Mouse (Mus musculus): ENCODE measurements at regions not wholly inside any gene's neighbourhood (a gene's known extent, or its start where the extent isn't known, plus 50 kb on each side); places are given as distances from the start of the nearest gene placed in this dataset.

DNA sequence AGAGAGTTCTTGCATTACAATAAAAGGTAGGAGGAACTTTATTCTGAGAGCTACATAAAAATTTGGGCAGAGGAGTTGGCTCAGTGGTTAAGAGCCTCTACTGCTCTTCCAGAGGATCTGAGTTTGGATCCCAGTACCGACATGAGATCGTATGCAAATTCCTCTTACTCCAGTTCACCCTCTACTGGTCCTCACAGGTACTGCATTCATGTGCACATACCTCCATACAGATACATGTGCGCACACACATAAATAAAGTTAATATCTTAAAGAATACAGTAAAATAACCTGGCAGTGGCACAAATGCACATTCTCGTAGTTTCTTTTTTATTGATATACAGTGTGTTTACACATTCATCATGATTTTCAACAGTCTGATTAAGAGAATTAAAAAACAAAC is 232.4 kb downstream of the Vps13c start:
- in situ Hi-C loops (cut with MboI, MseI): no loop called here

DNA sequence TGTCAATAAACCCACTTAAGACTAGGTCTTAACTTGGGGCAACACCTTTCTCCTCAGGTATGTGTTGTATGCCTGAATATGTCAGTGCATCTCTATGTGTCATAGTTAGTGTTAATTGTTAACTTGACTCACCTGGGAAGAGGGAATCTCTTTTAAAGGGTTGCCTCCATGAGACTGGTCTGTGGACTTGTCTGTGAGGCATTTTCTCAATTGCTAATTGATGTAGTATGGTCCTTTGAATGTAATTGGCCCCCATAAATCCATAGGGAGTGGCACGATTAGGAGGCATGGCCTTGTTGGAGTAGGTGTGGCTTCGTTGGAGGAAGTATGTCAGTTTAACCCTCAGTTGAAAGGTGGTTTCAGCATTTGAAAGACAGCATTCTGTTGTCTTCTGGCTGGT is 237.1 kb downstream of the Vps13c start:
- in situ Hi-C loops (cut with MboI, MseI): no loop called here

DNA sequence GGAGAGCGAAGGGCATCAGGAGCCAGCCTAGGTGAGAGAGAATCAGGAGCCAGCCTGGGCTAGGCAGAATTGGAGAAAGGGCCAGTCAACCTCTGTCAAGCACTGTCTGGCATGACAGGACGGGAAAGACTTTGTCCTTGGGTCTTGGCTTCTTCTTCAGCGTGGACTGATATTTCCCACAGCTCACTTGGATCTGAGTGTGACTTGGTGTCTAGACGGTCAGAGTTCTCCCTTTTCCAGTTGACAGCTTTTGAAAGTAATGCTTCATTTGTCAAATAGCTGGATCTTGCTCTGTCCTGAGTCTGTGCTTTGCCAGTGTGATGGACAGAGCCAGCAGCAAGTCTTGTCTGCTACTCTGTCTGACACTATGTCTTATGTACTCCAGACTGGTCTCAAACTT is 243.1 kb downstream of the Vps13c start:
- in situ Hi-C loops (cut with MboI, MseI): no loop called here

DNA sequence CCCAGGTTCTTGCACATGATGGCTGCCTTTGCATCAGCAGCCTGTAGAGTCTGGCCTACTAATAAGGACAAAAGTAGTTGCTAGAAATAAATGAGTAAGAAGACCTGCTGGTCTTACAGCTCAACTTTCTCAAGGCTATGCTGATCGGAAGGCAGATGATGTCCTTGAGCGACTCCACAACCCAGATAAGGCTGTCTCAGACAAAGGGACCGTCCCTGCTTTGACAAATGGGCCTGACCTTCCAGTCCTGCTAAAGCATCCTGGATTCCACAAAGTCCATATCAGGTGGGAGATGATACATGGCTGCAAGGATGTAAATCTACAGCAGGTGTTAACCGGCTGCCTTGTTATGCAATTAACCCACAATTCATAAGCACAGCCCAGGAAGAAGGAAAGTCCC is 244.8 kb downstream of the Vps13c start:
- in situ Hi-C loops (cut with MboI, MseI): no loop called here

DNA sequence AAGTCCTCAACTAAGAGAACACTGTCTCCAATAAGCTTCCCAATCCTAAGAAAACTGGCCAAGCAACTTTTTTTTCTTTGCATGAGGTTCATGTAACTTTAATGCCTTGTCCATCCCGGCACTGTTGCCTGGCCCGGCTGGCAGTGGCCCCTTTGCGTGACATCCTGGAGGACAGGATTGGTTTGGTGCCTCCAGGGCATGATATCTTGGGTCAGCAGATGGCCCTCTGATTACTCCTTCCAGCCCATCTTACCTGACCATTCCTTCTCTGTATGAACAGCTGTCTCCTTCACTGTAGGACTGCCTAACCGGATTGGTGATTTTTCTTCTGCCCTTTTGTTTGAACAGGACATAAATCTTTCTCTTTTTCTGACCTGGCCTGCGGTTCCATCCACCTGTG is 254.4 kb downstream of the Vps13c start:
- in situ Hi-C loops (cut with MboI, MseI): no loop called here

- in situ Hi-C loops (cut with MboI, MseI): no loop called here
Observed at GRCm38 (mm10) chr9:68109841-68110240, 269.6 kb downstream of the Vps13c start.

- in situ Hi-C loops (cut with MboI, MseI): no loop called here
Observed at GRCm38 (mm10) chr9:68115151-68115690, 275.0 kb downstream of the Vps13c start.

DNA sequence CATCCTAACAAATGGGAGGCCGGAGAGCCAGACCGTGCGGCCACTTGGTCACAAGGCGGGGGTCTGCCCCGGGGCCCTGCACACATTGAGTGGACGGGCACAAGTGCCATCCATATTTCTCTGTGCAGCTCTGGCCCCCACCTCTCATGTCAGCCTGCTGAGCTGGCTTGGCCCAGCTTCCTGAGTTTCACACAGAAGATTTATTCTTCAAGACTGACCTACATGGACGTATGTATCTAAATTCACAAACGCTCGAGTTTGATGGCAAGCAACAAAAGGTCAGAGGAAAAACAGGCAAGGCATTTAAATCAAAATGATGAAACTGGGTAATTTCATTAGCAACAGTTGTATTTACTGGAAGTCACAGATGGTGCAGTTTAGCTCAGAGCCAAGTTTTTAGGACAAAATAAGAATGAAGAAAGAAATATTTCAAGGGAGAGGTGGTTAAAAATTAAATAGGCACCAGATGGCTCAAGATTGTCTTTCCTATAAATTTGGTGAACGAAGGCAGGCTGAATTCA is 276.1 kb downstream of the Vps13c start:
- in situ Hi-C loops (cut with MboI, MseI): no loop called here

GRCm38 (mm10) chr9:68118266-68118665 is 278.1 kb downstream of the Vps13c start:
- in situ Hi-C loops (cut with MboI, MseI): no loop called here

GRCm38 (mm10) chr9:68122266-68122665 is 282.1 kb downstream of the Vps13c start:
- in situ Hi-C loops (cut with MboI, MseI): no loop called here

GRCm38 (mm10) chr9:68131263-68131662 is 291.1 kb downstream of the Vps13c start:
- in situ Hi-C loops (cut with MboI, MseI): no loop called here

- in situ Hi-C loops (cut with MboI, MseI): no loop called here
Observed at GRCm38 (mm10) chr9:68135446-68136050, 295.4 kb downstream of the Vps13c start.

- in situ Hi-C loops (cut with MboI, MseI): no loop called here
Observed at GRCm38 (mm10) chr9:68162813-68163570, 322.8 kb downstream of the Vps13c start.

- in situ Hi-C loops (cut with MboI, MseI): no loop called here
Observed at GRCm38 (mm10) chr9:68166556-68166955, 326.4 kb downstream of the Vps13c start.

GRCm38 (mm10) chr9:68188921-68189320 is 348.7 kb downstream of the Vps13c start:
- in situ Hi-C loops (cut with MboI, MseI): no loop called here

DNA sequence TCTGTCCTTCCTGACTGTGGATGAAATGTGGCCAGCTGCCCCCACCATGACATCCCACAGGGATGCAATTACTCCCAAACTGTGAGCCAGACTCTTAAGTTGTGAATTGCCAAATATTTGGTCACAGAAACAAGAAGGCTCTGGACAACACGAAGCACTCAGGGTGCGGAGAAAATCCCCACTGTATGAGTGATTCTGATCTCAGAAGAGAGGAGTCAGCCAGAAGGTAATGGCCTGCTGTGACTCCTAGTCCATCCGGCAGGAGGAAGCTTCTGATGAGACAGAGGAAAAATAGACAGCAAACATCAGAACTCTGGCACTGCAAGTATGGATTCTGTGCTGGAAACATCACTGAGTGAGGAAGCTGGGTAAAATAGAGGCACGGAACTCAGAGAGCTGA is 359.6 kb downstream of the Vps13c start:
- in situ Hi-C loops (cut with MboI, MseI): loop anchor here (10.0 kb wide), 1 partner anchor 315 kb away; no protein-coding TSS in a partner anchor

- in situ Hi-C loops (cut with MboI, MseI): no loop called here
Observed at GRCm38 (mm10) chr9:68201031-68201430, 360.8 kb downstream of the Vps13c start.

- in situ Hi-C loops (cut with MboI, MseI): no loop called here
Observed at GRCm38 (mm10) chr9:68225694-68226093, 385.5 kb downstream of the Vps13c start.

- in situ Hi-C loops (cut with MboI, MseI): loop anchor here (10.0 kb wide), 1 partner anchor 1314 kb away; no protein-coding TSS in a partner anchor
Observed at GRCm38 (mm10) chr9:68231131-68231530, 390.9 kb downstream of the Vps13c start.

- in situ Hi-C loops (cut with MboI, MseI): loop anchor here (10.0 kb wide), 1 partner anchor 1310 kb away; no protein-coding TSS in a partner anchor
Observed at GRCm38 (mm10) chr9:68234979-68235649, 394.9 kb downstream of the Vps13c start.

DNA sequence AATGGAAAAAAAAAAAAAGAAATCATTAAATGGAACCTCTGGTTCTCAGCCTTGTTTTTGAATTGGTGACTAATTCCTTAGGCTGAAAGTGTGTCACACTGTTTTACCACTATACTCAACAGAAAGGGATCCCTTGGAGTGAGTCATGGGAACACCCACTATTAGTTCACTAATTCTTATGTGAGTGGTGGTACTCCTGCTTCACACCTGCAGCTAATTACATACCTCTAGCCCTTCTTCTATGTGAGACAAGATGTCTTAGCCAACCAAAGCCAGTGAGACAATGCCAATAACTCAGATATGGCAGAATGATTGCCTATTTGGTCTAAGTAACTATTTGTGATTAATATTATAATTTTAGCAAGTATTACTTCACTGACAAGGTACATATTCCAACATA is 398.9 kb downstream of the Vps13c start:
- in situ Hi-C loops (cut with MboI, MseI): loop anchor here (10.0 kb wide), 1 partner anchor 1306 kb away; no protein-coding TSS in a partner anchor

- in situ Hi-C loops (cut with MboI, MseI): loop anchor here (10.0 kb wide), 1 partner anchor 1305 kb away; no protein-coding TSS in a partner anchor
Observed at GRCm38 (mm10) chr9:68239551-68239950, 399.4 kb downstream of the Vps13c start.
